Mouse (Mus musculus): ENCODE measurements at regions not wholly inside any gene's neighbourhood (a gene's known extent, or its start where the extent isn't known, plus 50 kb on each side); places are given as distances from the start of the nearest gene placed in this dataset.
"Not testable (repeated sequence)": the region's sequence is repeated elsewhere in the genome, so short reads cannot be mapped to it uniquely, and the experiment has no call there.

DNA sequence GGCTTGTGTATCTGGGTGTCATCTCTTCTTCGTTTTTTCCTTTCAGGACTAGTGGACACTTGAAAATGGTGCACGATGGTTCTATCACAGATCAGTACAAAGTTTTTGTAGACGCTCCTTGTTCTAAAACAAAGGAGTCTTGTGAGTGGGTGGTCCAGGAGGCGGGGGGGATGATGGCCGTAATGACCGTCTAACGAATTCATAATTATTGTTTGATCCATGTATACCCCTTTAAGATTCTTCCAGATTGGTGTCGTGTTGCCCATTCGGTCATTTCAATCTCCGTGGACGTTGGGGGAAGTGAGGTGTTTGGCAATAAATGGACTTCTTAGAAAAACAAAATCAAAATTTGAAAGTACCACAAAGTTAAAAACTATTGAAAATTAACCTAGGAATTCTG is 183.8 kb downstream of the Basp1 start:
- Histone ChIP-seq H3K9ac (replicated peaks; ENCODE audit: low read depth, low read length) (no peak overlapping the region), H3K27ac (ENCODE audit: low read length) (no peak overlapping the region), H3K9me3 (ENCODE audit: control insufficient read depth, low read length) (no peaks in the 10 kb centered on the region), H3K36me3 (ENCODE audit: control insufficient read depth, insufficient read depth) (no peaks in the 10 kb centered on the region), H3K27me3 (replicated peaks; ENCODE audit: control insufficient read depth, insufficient read depth, low read length) (peaks cover 10% of the 10 kb centered on the region; the same call in 1 of the 2 replicates), H3K4me1 (replicated peaks; ENCODE audit: control insufficient read depth, insufficient read depth, low read length) (peaks cover 9% of the 10 kb centered on the region; the same call in 1 of the 2 replicates), H3K4me2 (ENCODE audit: low read length) (no peak overlapping the region), H3K4me3 (replicated peaks; ENCODE audit: low read length) (no peak overlapping the region)
- WGBS, result 25% methylated on average over 11 of the region's 11 CpGs
- ATAC-seq, result peak; percentile 39

DNA sequence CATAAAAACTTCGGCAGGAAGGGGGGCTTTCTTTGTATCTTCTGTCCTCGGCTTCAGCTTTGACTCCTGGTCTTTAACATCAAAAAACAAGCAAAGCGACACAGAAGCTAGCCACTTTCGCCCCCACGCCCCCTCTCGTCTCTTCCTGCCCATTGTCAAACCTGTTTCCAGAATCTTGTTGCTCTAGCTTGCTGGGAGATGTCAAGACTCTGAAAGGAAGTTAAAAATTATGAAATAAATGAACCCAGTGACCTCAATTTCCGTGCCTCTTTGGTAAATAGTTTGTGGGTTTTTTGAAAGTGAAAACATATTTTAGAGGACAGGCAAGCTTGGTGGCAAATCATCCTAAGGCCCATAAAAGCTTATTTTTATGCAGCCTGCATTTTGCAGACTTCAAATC is 186.1 kb downstream of the Basp1 start:
- 75% methylated on average over 7 of the region's 7 CpGs for WGBS
- no peak overlapping the region for H3K9ac ChIP-seq (replicated peaks; ENCODE audit: low read depth, low read length)
- no peak for ATAC-seq
- H3K4me2 ChIP-seq (ENCODE audit: low read length), result no peak overlapping the region
- no peak overlapping the region for H3K27ac ChIP-seq (ENCODE audit: low read length)
- no peaks in the 10 kb centered on the region for H3K36me3 ChIP-seq (ENCODE audit: control insufficient read depth, insufficient read depth)
- no peak overlapping the region for H3K4me3 ChIP-seq (replicated peaks; ENCODE audit: low read length)
- H3K9me3 ChIP-seq (ENCODE audit: control insufficient read depth, low read length), result no peaks in the 10 kb centered on the region
- peaks cover 9% of the 10 kb centered on the region; the same call in 1 of the 2 replicates for H3K4me1 ChIP-seq (replicated peaks; ENCODE audit: control insufficient read depth, insufficient read depth, low read length)
- peaks cover 10% of the 10 kb centered on the region; the same call in 1 of the 2 replicates for H3K27me3 ChIP-seq (replicated peaks; ENCODE audit: control insufficient read depth, insufficient read depth, low read length)

DNA sequence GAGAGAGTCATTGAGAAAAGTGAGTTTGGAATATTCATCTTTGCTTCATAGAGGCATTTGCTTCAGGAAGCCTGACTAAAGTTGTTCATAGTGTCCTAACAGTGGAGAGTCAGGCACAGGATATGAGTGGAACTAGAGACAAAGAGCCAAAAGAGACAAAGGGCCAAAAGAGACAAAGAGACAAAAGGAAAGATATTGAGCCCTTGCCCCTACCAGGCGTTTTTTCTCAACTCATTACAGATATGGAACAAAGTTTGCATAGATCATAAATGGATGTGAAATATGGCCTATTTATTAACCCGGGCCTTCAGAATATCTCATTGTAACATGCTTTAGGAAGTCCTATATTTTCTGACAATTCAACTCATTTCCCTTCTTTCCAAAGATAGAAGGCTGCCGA is 187.6 kb downstream of the Basp1 start:
- ATAC-seq, result no peak
- no peak overlapping the region for H3K9ac ChIP-seq (replicated peaks; ENCODE audit: low read depth, low read length)
- 31% methylated on average over 3 of the region's 3 CpGs for WGBS
- no peak overlapping the region for H3K27ac ChIP-seq (ENCODE audit: low read length)
- H3K4me2 ChIP-seq (ENCODE audit: low read length), result no peak overlapping the region
- H3K36me3 ChIP-seq (ENCODE audit: control insufficient read depth, insufficient read depth), result no peaks in the 10 kb centered on the region
- no peak overlapping the region for H3K4me3 ChIP-seq (replicated peaks; ENCODE audit: low read length)
- H3K27me3 ChIP-seq (replicated peaks; ENCODE audit: control insufficient read depth, insufficient read depth, low read length), result peaks cover 10% of the 10 kb centered on the region; the same call in 1 of the 2 replicates
- peaks cover 9% of the 10 kb centered on the region; the same call in 1 of the 2 replicates for H3K4me1 ChIP-seq (replicated peaks; ENCODE audit: control insufficient read depth, insufficient read depth, low read length)
- H3K9me3 ChIP-seq (ENCODE audit: control insufficient read depth, low read length), result no peaks in the 10 kb centered on the region

DNA sequence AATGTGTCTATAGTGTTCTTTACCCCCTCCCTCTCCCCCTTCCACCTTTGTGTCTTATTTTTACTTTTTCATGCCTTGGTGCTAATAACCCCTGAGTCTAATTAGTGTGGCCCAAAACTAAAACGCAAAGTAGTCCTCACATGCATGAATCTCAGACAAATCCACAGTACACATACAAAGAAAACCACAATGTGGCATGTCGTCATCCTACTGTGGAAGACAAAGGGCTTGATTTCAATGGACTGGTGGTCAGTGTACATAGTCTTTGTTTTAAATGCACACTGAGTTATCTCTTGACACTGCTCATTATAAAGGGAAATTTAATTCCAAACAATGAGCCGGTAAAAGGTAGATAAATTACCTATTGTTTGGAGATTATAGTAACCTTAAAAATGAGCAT is 188.1 kb downstream of the Basp1 start:
- no peak overlapping the region for H3K27ac ChIP-seq (ENCODE audit: low read length)
- H3K36me3 ChIP-seq (ENCODE audit: control insufficient read depth, insufficient read depth), result no peaks in the 10 kb centered on the region
- H3K27me3 ChIP-seq (replicated peaks; ENCODE audit: control insufficient read depth, insufficient read depth, low read length), result peaks cover 10% of the 10 kb centered on the region; the same call in 1 of the 2 replicates
- H3K4me3 ChIP-seq (replicated peaks; ENCODE audit: low read length), result no peak overlapping the region
- no peak overlapping the region for H3K9ac ChIP-seq (replicated peaks; ENCODE audit: low read depth, low read length)
- peaks cover 6% of the 10 kb centered on the region; the same call in 1 of the 2 replicates for H3K4me1 ChIP-seq (replicated peaks; ENCODE audit: control insufficient read depth, insufficient read depth, low read length)
- 16% methylated on average over 3 of the region's 3 CpGs for WGBS
- no peaks in the 10 kb centered on the region for H3K9me3 ChIP-seq (ENCODE audit: control insufficient read depth, low read length)
- H3K4me2 ChIP-seq (ENCODE audit: low read length), result no peak overlapping the region
- ATAC-seq, result no peak

DNA sequence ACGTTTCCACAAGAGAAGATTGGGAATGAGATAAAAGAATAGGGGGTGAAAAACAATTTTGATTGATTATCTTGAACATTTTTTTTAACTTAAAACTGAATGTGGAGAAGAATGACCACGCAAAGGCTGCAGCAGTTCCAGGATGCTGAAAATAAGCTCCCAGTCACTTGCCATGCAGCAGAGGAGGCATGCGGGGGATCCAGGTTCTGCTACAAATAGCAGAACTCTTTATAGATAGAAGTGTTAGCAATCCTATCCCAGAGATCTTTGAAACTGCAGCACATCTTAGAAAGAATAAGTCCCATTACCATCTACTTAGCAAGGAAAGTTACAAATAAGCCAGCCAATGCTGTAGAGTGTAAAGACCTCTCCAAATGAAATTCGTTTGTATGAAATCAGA is 191.8 kb downstream of the Basp1 start:
- H3K4me1 ChIP-seq (replicated peaks; ENCODE audit: control insufficient read depth, insufficient read depth, low read length), result no peaks in the 10 kb centered on the region
- no peaks in the 10 kb centered on the region for H3K9me3 ChIP-seq (ENCODE audit: control insufficient read depth, low read length)
- WGBS, result 89% methylated on average over 4 of the region's 4 CpGs
- 0 out of 2 replicates have a peak, but pooled peaks cover 2% of the 10 kb centered on the region for H3K27me3 ChIP-seq (replicated peaks; ENCODE audit: control insufficient read depth, insufficient read depth, low read length)
- no peaks in the 10 kb centered on the region for H3K36me3 ChIP-seq (ENCODE audit: control insufficient read depth, insufficient read depth)
- H3K9ac ChIP-seq (replicated peaks; ENCODE audit: low read depth, low read length), result no peak overlapping the region
- ATAC-seq, result no peak
- no peak overlapping the region for H3K4me3 ChIP-seq (replicated peaks; ENCODE audit: low read length)
- no peak overlapping the region for H3K4me2 ChIP-seq (ENCODE audit: low read length)
- H3K27ac ChIP-seq (ENCODE audit: low read length), result no peak overlapping the region

DNA sequence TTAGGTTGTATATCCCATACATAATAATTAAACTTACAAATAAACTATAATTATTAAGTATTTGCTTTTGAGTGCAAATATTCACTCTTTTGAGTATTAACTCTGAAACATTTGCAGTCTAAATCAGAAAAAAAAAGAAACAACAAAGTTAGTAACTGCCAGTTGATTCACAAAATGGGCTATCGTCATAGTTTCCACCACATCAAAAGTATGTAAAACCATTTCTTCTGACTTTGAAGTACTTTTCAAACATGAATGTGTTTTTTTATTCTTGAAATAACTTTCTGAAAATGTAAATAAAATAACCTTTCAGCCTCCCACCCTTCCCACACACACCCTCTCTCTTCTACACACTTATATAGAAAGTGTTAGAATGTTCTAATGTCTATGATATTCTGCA is 197.2 kb downstream of the Basp1 start:
- Histone ChIP-seq H3K9ac (replicated peaks; ENCODE audit: low read depth, low read length) (no peak overlapping the region), H3K27me3 (replicated peaks; ENCODE audit: control insufficient read depth, insufficient read depth, low read length) (no peaks in the 10 kb centered on the region), H3K4me2 (ENCODE audit: low read length) (no peak overlapping the region), H3K4me3 (replicated peaks; ENCODE audit: low read length) (no peak overlapping the region), H3K4me1 (replicated peaks; ENCODE audit: control insufficient read depth, insufficient read depth, low read length) (no peaks in the 10 kb centered on the region), H3K36me3 (ENCODE audit: control insufficient read depth, insufficient read depth) (no peaks in the 10 kb centered on the region), H3K9me3 (ENCODE audit: control insufficient read depth, low read length) (no peaks in the 10 kb centered on the region), H3K27ac (ENCODE audit: low read length) (no peak overlapping the region)
- ATAC-seq, result no peak
- WGBS, result 96% methylated on average over 1 of the region's 1 CpGs

DNA sequence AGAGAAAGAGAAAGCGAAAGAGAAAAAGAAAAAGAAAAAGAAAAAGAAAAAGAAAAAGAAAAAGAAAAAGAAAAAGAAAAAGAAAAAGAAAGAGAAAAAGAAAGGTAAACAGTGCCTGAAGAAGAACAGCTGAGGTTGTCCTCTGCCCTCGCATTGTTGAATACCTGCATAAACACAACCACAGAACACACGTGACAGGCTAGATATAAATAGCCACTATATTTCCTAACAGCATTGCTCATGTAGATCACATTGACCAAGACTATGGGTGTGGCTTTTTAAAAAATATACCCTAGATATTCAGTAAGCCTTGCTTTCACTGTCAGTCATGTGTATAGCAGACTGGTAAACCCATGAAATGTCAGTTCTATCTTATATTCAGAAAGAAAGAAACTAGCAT is 211.5 kb downstream of the Basp1 start:
- no peak overlapping the region for H3K9ac ChIP-seq (replicated peaks; ENCODE audit: low read depth, low read length)
- no peaks in the 10 kb centered on the region for H3K27me3 ChIP-seq (replicated peaks; ENCODE audit: control insufficient read depth, insufficient read depth, low read length)
- no peak for ATAC-seq
- H3K27ac ChIP-seq (ENCODE audit: low read length), result no peak overlapping the region
- H3K4me3 ChIP-seq (replicated peaks; ENCODE audit: low read length), result no peak overlapping the region
- no peaks in the 10 kb centered on the region for H3K4me1 ChIP-seq (replicated peaks; ENCODE audit: control insufficient read depth, insufficient read depth, low read length)
- H3K9me3 ChIP-seq (ENCODE audit: control insufficient read depth, low read length), result no peaks in the 10 kb centered on the region
- WGBS, result 88% methylated on average over 3 of the region's 3 CpGs
- no peaks in the 10 kb centered on the region for H3K36me3 ChIP-seq (ENCODE audit: control insufficient read depth, insufficient read depth)
- H3K4me2 ChIP-seq (ENCODE audit: low read length), result no peak overlapping the region

DNA sequence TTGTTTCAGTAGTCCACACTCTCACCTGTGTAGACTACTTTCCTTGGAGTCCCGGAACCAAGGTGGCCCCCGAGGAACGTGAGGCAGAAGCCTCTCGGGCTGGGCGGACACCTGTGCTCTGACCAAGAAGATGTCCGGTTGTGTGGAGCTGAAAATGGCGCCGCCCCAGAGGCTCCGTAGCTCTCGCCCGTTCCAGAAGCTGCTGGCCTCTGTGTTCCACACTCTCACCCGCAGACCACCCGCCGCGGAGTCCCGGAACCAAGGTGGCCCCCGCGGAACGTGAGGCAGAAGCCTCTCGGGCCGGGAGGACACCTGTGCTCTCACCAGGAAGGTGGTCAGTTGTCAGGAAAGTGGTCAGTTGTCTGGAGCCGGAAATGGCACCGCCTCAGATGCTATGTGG is 213.3 kb downstream of the Basp1 start:
- not testable (repeated sequence) for H3K4me2 ChIP-seq (ENCODE audit: low read length); H3K27me3 ChIP-seq (replicated peaks; ENCODE audit: control insufficient read depth, insufficient read depth, low read length); H3K9me3 ChIP-seq (ENCODE audit: control insufficient read depth, low read length); H3K36me3 ChIP-seq (ENCODE audit: control insufficient read depth, insufficient read depth); ATAC-seq; H3K9ac ChIP-seq (replicated peaks; ENCODE audit: low read depth, low read length); H3K4me1 ChIP-seq (replicated peaks; ENCODE audit: control insufficient read depth, insufficient read depth, low read length); H3K4me3 ChIP-seq (replicated peaks; ENCODE audit: low read length); H3K27ac ChIP-seq (ENCODE audit: low read length)
- WGBS, result 92% methylated on average over 23 of the region's 23 CpGs

DNA sequence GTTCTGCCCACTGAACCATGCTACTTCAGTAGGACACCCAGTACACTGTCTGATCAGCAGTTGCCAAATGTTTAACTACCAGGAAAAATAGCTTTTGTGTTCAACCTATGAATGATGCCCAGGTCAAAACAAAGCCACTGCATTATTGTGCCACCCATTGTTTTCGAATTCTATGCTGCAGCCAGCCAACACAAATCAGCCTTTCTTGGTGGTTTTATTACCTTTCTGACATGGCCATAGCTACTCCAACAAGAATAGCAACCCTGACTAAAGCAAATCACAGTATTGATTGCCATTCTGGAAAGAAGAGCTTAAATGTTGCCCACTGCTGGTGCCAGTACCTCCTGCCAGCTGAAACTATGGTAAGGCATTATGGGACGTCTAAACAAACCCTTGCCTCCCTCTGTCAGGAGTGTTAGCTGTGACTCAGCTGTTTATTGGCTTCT is 225.7 kb downstream of the Basp1 start:
- H3K4me2 ChIP-seq (ENCODE audit: low read length), result no peak overlapping the region
- H3K4me3 ChIP-seq (replicated peaks; ENCODE audit: low read length), result no peak overlapping the region
- H3K4me1 ChIP-seq (replicated peaks; ENCODE audit: control insufficient read depth, insufficient read depth, low read length), result no peaks in the 10 kb centered on the region
- no peaks in the 10 kb centered on the region for H3K36me3 ChIP-seq (ENCODE audit: control insufficient read depth, insufficient read depth)
- peak; percentile 47 for ATAC-seq
- H3K9me3 ChIP-seq (ENCODE audit: control insufficient read depth, low read length), result no peaks in the 10 kb centered on the region
- no peak overlapping the region for H3K27ac ChIP-seq (ENCODE audit: low read length)
- no peaks in the 10 kb centered on the region for H3K27me3 ChIP-seq (replicated peaks; ENCODE audit: control insufficient read depth, insufficient read depth, low read length)
- WGBS, result 43% methylated on average over 2 of the region's 2 CpGs
- H3K9ac ChIP-seq (replicated peaks; ENCODE audit: low read depth, low read length), result no peak overlapping the region

DNA sequence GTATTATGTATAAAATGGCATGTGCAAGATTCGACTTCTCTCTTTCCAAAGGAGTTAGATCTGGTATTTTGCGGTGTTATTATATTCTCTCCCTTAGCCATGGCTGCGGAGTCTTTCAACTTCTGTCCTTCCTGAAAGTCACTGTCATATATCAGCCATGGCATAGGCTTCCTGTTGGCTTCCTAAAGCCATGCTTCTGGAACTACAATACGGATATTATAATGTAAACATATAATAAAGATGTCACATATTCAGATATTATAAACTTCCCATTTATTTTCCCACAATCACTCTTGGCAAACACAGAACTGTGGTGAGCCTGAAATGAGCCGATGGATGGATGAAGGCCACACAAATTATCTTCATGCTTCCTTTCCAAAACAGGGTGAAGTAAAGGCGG is 240.8 kb downstream of the Basp1 start:
- no peaks in the 10 kb centered on the region for H3K4me1 ChIP-seq (replicated peaks; ENCODE audit: control insufficient read depth, insufficient read depth, low read length)
- H3K27me3 ChIP-seq (replicated peaks; ENCODE audit: control insufficient read depth, insufficient read depth, low read length), result no peaks in the 10 kb centered on the region
- no peak for ATAC-seq
- no peak overlapping the region for H3K4me2 ChIP-seq (ENCODE audit: low read length)
- no peak overlapping the region for H3K9ac ChIP-seq (replicated peaks; ENCODE audit: low read depth, low read length)
- no peaks in the 10 kb centered on the region for H3K9me3 ChIP-seq (ENCODE audit: control insufficient read depth, low read length)
- H3K27ac ChIP-seq (ENCODE audit: low read length), result no peak overlapping the region
- no peaks in the 10 kb centered on the region for H3K36me3 ChIP-seq (ENCODE audit: control insufficient read depth, insufficient read depth)
- 94% methylated on average over 6 of the region's 6 CpGs for WGBS
- H3K4me3 ChIP-seq (replicated peaks; ENCODE audit: low read length), result no peak overlapping the region

Data from forebrain, embryonic 16.5 days (tissue).